Mouse (Mus musculus) lung, adult 2 months (tissue): ENCODE results near the gene Cep97.
A peak's percentile ranks its signal among the peaks of the same experiment; 100 is the strongest.

ENCODE experiments used
- CTCF ChIP-seq: fragments of 200-500 bp; IDR thresholded peaks from 2 replicates; pipeline ENCODE4 v1.5.1; 2011; ENCODE audit warnings: mild to moderate bottlenecking, low read length, control low read depth; ENCODE audit not compliant: insufficient read depth
- POLR2A ChIP-seq: fragments of 200-500 bp; IDR thresholded peaks from 2 replicates; pipeline ENCODE4 v1.6.1; 2011; ENCODE audit warnings: low read depth, mild to moderate bottlenecking, control low read depth, low read length, borderline replicate concordance; ENCODE audit errors: extremely low read depth

GRCm38 (mm10) chr16:55974256-55974902 is 39.7 kb upstream of the Cep97 start:
- TF ChIP-seq CTCF (no peak), POLR2A (peak; percentile 91; the same call in 1 of the 2 replicates)
